Mouse (Mus musculus): ENCODE results near the gene Zmynd8. TPM values are rescaled to one million over a fixed set of nuclear protein-coding genes. Genes with fewer than 3 reads are reported as not detected.

Gene Zmynd8
- total RNA-seq, 2 experiments from 2014 or later = 41.2 to 44.8 TPM

GRCm38 (mm10) chr2:165899474-165899873, 658 bp upstream of the Zmynd8 start:
- no peak for DNase-seq

DNA sequence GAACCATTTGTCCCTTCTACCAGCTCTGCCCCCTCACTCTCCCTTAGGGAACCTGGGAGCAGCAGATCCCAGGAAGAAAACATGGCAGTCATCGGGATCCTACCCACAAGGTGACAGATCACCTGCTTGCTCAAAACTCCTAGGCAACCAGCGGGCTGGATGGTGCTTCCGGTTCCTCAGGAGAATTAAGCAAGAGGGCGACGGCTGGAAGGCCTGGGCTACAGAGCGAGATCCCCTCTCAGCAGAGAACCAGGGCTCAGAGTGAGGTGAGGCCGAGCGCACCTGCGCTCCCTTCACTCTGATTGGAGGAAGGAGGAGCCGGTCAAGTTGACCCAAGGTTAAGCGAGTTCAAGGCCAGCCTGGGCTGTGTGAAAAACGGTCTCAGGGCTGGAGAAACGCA, 2.6 kb downstream of the Zmynd8 start:
- no peak for DNase-seq

DNA sequence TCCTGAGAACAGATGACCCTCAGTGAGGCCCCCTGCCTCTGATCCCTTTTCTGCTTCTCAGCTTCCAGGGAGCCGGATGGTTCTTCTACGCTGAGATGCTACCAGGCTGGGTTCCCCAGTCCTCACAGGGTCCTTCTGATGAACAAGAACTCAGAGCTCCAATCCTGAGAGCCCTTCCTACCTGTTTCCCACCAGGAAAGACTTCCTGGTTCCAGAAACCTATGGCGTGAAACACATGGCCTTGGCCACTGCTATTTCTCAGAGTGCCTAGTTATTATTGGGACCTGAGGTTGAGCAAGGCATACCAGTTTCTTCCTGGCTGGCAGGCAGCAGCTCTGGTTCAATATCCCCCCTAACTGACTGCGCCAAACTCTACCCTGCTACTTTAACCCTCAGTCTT, 3.1 kb downstream of the Zmynd8 start:
- DNase-seq = no peak

GRCm38 (mm10) chr2:165894533-165894932, 4.3 kb downstream of the Zmynd8 start:
- DNase-seq = no peak

DNA sequence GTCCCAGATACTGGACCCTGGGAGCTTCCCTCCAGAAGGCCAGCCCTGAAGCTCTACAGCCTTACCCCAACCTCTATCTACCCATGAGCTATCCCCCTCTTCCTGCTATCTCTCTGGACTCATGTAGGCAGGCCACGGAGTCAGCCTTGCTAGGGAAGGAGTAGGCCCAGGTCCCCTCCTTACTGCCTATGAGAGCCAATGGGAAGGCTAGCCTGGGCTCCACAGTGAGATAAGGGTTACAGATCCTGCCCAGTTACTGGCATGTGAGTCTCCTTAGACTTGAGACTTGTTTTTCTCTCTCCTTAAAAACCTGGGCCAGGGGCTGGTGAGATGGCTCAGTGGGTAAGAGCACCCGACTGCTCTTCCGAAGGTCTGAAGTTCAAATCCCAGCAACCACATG, 5.6 kb downstream of the Zmynd8 start:
- DNase-seq = no peak

- no peak for DNase-seq
Measured at GRCm38 (mm10) chr2:165892626-165893025, 6.2 kb downstream of the Zmynd8 start.

GRCm38 (mm10) chr2:165890401-165890800, 8.4 kb downstream of the Zmynd8 start:
- no peak for DNase-seq

DNA sequence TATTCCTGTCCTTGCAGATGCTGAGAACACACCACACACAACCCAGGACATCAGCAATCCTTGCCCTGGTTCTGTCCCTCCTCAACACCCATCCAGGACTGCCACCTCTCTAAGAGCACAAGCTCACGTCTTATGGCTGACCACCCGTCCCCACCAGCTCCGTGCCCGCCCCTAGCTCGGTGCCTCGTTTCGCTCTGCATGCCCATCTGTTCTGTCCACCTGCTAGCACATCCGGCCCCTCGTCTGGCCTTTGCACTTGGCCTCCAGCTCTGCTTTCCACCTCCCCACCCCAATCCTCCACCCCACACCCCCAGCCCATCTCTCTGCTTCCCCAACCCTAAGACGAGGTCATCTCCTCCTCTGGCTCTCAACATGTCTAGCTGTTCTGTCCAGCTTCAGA, 8.9 kb downstream of the Zmynd8 start:
- no peak for DNase-seq

- DNase-seq = no peak
Measured at GRCm38 (mm10) chr2:165889266-165889665, 9.6 kb downstream of the Zmynd8 start.

DNA sequence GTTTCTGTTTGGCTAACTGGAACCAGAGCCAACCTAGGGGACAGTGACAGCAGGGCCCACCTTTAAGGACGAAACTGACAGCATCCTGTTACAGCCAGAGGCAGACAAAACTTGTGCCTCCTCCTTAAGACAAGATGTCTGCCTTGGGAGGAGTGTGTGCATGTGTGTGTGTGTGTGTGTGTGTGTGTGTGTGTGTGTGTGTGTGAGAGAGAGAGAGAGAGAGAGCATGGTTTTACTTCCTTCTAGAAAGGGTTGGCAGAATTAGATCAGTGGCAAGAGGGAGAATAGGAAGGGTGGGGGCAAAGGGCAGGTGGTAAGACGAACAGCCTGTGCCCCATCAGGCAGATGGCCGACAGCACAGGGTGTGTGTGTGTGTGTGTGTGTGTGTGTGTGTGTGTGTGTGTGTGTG, 10.0 kb downstream of the Zmynd8 start:
- DNase-seq = no peak

GRCm38 (mm10) chr2:165888396-165888795, 10.4 kb downstream of the Zmynd8 start:
- peak; percentile 82 to 87 for DNase-seq

DNA sequence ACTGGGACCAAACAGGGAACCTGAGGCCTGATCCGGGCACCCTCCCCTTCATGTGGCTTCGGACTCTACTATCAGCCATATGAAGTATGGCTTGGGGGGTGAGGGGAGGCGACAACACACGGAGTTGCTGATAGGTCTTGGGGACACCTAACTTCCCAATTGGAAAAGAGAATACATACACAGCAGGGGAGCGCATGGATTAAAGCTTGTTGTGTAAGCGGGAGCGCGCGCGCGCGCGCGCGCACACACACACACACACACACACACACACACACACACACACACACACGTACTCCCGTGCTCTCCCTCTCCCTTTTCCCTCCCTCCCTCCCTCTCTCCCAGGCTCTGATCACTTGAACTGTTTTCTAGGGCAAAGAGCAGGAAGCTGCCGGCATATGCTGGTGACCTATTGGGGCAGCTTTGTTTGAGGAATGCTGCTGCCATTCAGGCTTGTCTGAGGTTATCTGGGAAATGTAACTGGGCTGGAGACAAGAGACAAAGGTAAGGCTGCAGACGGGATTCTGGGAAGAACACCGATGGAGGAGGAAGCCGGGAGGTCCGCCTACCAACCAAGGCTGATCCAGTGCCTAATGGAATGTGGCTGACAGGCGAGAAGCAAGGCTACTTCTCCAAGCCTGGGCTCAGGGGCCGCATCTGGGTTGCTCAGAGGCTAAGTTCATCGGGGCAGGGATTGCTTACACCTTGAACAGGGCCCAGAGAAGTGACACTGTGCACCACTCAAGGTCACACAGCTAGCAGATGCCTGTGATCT, 11.8 kb downstream of the Zmynd8 start:
- peak in 1 of 2 experiments; percentile 69 for DNase-seq

GRCm38 (mm10) chr2:165886482-165886856, 12.3 kb downstream of the Zmynd8 start:
- peak; percentile 65 to 69 for DNase-seq

DNA sequence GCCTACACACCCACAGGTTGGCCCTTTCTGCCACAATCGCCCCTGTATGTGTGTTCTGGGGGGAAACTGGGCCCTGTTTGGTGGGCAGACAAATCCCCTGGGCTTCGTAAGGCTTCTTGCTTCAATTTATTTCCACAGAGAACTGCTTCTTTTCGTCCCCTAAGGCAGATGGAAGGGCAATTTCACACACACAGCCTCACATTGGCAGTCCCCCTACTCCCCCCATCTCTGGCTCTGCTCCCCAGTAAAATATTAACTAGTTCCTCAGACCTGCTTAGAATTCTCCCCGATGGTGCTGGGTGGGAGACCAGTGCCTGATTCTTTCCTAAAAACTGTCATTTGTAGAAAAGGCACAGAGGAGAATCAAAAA, 12.9 kb downstream of the Zmynd8 start:
- DNase-seq = no peak

GRCm38 (mm10) chr2:165885225-165885950, 13.4 kb downstream of the Zmynd8 start:
- DNase-seq = peak; percentile 81 to 88

DNA sequence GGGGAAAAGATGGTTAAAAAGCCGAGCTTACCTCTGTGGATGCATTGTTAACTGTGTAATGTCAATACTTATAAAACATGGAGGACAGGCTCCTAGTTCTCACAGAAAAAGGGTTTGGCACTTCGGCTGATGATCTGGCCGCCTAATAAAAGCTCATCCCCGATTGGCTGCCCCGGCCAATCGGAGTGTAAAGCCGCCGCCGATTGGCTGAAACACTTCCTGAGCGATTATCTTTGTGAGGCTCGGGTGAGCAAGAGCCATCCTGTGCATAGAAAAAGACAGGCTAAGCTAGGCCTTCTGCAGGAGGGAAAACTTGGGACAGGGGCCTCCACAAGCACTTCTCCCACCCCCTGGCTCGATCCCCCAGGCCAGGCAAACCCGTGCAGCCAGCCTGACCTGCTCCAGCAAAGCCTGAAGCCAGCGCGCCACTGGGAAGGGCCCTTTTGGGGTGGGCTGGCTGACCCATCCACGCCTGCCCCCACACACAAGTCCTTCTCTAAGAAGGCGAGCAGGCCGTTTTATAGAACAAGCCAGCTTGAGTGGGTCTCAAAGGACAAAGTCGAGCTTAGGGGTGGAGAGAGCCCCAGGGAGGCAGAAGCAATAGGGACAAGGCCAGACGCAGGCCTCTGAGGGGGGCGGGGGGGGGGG, 14.1 kb downstream of the Zmynd8 start:
- peak; percentile 98 to 100 for DNase-seq

DNA sequence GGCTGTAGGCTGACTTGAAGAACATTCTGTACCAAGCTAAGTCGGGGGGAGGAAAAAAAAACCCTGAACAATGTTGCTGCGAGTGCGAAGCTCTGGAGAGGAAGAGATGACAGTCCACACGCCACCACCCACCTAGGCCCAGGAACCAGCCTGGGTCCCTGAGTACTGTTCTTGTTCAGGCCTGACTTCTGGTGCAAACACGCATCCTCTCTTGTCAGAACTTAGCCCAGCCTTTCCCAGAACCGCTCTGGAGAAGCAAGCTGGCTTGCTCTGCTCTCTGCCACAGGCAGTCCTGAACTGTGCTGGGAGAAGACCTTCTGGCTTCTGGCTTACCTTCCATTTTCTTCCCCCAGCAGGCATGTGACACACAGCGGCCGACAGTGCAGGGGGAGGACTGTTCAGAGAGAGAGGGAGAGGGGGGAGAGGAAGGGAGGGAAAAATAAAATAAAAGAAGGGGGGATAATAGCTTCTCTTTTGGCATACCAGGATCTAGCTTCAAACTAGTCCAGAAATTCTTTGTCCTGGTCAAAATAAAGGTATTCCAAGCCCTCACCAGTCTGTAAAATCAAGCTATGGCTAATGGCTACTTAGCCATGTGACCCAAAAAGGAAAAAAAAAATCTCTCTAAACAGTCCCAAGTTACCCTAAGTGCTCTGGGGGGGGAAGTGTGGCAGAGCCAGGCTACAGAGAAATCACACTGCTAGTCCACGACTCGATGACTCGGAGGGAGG, 14.8 kb downstream of the Zmynd8 start:
- peak; percentile 83 to 85 for DNase-seq

DNA sequence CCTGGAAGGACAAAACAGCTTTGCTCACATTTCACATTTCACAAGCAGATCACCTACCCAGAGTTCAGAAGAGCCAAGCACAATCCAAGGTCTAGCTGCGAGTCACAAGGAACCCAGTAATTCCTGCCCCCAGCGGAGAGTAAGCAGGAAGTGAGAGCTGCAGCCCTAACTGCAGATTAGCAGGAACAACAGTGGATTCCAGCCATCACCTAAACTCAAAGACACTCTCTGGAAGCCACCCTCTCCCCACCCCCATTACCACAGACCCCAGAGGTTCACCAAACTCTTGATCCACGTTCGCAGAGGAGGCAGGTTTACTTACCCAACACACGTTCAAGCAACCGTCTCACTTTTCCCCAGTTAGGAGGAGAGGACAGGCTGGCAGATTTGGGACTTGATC, 15.8 kb downstream of the Zmynd8 start:
- peak; percentile 72 to 76 for DNase-seq

DNA sequence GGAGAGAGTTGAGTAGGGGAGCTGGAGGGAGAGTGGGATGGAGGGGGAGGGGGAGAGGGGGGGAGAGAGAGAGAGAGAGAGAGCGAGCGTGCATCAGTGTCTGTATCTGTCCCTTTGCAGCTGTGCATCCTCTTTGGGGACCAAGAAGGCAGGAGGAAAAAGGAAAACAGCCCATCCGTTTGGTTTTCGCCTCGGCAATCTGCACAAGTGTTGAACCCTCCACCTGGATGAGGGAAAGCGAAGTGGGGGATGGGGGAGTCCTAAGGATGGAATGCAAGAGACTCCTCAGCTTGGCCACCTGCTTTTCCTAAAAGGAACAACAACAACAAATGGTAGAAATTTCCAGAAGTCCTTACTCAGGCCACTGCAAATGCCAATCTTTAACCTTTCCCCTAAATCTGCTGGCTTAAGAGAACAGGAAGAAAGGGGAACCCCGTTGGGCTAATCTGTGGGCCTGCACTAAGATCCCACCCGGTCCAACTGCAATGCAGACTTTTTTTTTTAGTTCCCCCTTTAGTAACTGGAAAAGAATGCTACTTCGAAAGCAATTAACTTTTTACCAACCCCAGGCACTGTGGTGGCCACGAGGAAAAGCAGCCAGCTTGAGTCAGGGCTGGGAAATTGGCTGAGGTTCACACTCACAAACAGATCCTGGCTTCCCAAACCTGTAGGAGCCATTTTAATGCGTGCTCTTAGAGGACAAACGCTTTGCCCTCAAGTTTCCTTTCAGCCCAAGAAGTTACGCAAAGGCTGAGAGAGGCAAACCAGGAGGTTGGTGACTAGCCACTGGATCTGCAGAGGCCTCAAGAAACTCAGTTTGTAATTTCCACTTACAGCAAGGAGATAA, 17.0 kb downstream of the Zmynd8 start:
- DNase-seq = peak; percentile 63 to 78

DNA sequence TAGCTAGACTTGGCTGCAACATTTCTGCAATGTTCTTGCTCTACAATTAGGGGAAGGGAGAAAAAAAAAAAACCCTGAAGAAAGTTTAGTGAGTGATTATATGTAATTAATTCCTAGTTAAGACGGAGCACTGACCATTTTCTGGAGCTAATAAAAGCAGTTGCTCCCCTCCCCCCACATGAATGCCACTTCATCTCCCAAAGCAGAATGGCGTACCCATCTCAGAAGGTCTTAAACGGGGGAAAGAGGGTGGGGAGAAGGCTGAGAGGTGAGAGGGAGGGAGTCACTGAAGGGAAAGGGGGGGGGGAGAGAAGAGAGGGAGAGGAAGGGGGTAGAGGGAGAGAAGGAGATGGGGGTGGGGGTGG, 17.6 kb downstream of the Zmynd8 start:
- DNase-seq = no peak

DNA sequence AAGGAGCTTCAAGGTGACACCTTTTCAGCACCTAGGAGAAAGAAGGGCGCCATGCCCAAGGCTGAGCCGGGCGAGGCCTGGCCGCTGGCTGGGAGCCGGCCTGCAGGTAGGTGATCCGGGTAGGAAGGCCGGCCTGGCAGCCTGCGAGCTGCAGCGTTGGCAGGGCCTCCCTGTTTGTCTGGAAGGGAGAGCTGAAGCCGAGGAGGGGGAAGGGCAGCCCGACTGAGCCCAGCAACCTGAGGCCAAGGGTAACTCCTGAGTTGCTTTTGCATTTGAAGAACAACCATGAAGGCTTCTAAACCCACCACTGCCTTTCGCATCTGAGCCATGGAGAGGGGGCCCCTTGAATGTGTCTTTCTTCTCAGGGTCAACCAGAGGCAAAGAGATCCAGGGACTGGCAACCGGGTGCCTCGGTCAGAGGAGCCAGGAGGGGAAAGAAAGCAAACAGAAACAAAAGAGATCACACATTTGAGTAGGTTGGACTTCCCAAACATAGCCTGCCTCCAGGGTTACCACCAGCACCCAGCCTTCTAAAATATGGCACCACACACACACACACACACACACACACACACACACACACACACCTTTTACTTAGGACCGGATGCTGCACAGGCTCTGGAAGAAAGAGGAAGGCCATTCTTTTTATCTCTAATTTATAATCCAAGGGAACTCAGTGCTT, 18.2 kb downstream of the Zmynd8 start:
- peak; percentile 87 to 90 for DNase-seq

All from heart, adult 18-20 months (tissue).